Mouse (Mus musculus) midbrain, embryonic 16.5 days (tissue): ENCODE data around the gene Adck2. TPM values are rescaled to one million over a fixed set of nuclear protein-coding genes. Genes with fewer than 3 reads are reported as not detected.
A peak's percentile ranks its signal among the peaks of the same experiment; 100 is the strongest.

ENCODE experiments used
- ATAC-seq: fragments of 200-750 bp; cut with Nextera tagmentation; 2 replicates; pipeline ENCODE4 v1.8.0; 2017; ENCODE audit warnings: moderate TSS enrichment
- H3K27ac ChIP-seq: fragments of 300-500 bp; sonication (generic); 2 replicates; pipeline ENCODE4 v1.5.1; 2014; ENCODE audit warnings: mild to moderate bottlenecking, low read length, mixed read lengths
- H3K27me3 ChIP-seq: fragments of 300-500 bp; sonication (generic); 2 replicates; pipeline ENCODE4 v1.6.1; 2014; ENCODE audit warnings: low read depth, low read length, mixed read lengths; ENCODE audit not compliant: control insufficient read depth, insufficient read depth
- H3K36me3 ChIP-seq: fragments of 300-500 bp; sonication (generic); 2 replicates; pipeline ENCODE4 v1.6.1; 2014; ENCODE audit warnings: mild to moderate bottlenecking, low read length, moderate library complexity, mixed read lengths; ENCODE audit not compliant: control insufficient read depth, insufficient read depth
- H3K4me1 ChIP-seq: fragments of 300-500 bp; sonication (generic); 2 replicates; pipeline ENCODE4 v1.6.1; 2014; ENCODE audit warnings: mild to moderate bottlenecking, low read length, mixed read lengths; ENCODE audit not compliant: control insufficient read depth, insufficient read depth
- H3K4me2 ChIP-seq: fragments of 300-500 bp; sonication (generic); 2 replicates; pipeline ENCODE4 v1.6.1; 2014; ENCODE audit warnings: mild to moderate bottlenecking, low read length, mixed read lengths
- H3K4me3 ChIP-seq: fragments of 300-500 bp; sonication (generic); 2 replicates; pipeline ENCODE4 v1.5.1; 2014; ENCODE audit warnings: low read depth, mild to moderate bottlenecking, low read length, moderate library complexity, mixed read lengths
- H3K9ac ChIP-seq: fragments of 300-500 bp; sonication (generic); 2 replicates; pipeline ENCODE4 v1.6.1; 2014; ENCODE audit warnings: low read depth, low read length, mixed read lengths
- H3K9me3 ChIP-seq: fragments of 300-500 bp; sonication (generic); replicated peaks from 2 replicates; pipeline ENCODE4 v1.6.1; 2014; ENCODE audit warnings: mild to moderate bottlenecking, low read length, mixed read lengths; ENCODE audit not compliant: control insufficient read depth, poor library complexity, severe bottlenecking
- WGBS: fragments of 180-500 bp; shearing (Covaris S2); extraction: QIAGEN DNeasy Blood & Tissue Kit; methylation state at CpG from one replicate; pipeline ENCODE4 v1.1.7; 2014; 5-methylcytosine and 5-hydroxymethylcytosine counted together
- polyA plus RNA-seq: library from polyadenylated mRNA; unstranded; fragments of >200 nt; fragmentation: Nextera tagmentation; extraction: Ambion mirVana; gene quantifications from 2 replicates; pipeline ENCODE4 v1.2.1, GENCODE M21; 2015

Adck2 gene
- polyA plus RNA-seq = 47.2 and 50.3 TPM in 2 replicates

DNA sequence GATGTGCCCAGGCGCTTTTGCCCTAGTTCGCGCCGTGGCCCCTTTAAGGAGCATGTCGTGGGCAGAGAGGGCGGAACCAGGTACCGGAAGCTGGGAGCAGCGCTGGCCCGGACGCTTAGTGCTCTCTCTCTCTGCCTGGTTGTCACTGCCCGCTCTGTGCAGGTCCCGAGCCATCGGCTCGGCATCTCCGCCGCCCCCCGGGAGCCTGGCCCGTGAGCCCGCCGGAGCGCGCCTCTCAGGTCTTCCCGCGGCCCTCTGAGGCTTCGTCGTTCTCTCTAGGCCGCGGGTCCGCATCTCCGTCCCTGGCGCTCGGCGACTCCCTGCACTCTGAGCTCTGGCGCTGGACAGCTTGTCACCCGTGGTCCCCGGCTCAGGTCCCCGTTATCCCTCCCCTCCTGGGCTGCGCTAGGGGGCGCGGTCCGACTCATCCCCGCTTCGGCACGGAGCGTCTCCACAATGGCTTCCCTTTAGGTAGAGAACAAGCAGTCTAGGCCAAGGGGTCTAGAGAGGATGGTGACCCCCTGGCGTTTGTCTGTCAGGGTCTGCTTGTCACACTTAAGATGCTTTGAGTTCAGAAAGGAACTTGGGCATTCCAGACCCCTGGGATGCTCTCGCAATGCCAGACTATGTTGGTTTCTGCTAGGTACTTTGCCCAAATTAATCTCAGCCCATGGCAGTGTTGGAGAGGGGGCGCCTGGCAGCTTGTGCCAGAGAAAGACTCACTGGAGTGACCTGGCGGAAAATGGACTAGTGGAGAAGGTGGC is at the start of gene Adck2:
TSS of gene Adck2 (plus strand) at position 83 of the 764 bp plus-strand sequence.
- Histone ChIP-seq H3K36me3 (peaks cover 6% of the 10 kb centered on the region; the same call in 1 of the 2 replicates), H3K4me2 (peak within 1 kb of the TSS; percentile 88), H3K4me3 (peak within 1 kb of the TSS; percentile 69), H3K9ac (peak within 1 kb of the TSS; percentile 86), H3K4me1 (peaks cover 13% of the 10 kb centered on the region), H3K27ac (peak within 1 kb of the TSS; percentile 95), H3K27me3 (no peaks in the 10 kb centered on the region), H3K9me3 (no peaks in the 10 kb centered on the region)
- WGBS = under 1% methylated on average over 47 of the region's 49 CpGs
- ATAC-seq = peak; percentile 97

DNA sequence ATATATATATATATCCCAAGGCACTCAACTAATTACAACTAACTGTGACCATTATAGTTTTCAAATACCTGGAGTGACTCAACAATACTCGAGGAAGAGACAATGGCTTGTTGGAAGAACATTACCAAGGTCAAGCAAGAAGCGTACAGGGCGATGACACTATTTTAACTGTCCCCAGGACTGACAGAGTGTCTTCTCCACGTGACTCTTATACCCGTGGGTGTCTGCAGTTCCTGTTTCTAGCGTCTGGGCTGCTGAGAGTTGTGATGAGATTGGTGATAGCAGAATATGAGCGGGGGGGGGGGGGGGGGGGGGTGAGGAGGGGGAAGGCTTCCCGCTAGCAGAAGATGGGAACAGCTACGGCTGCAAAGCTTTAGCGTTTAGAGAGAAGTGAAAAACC is 46.9 kb upstream of the Adck2 start:
- Histone ChIP-seq H3K4me2 (no peak overlapping the region), H3K36me3 (peaks cover 1% of the 10 kb centered on the region), H3K27ac (peak overlapping the region; percentile 33; the same call in 1 of the 2 replicates), H3K4me3 (no peak overlapping the region), H3K4me1 (peaks cover 23% of the 10 kb centered on the region; the same call in 1 of the 2 replicates), H3K9me3 (no peaks in the 10 kb centered on the region), H3K27me3 (no peaks in the 10 kb centered on the region), H3K9ac (no peak overlapping the region)
- no peak for ATAC-seq
- WGBS = 78% methylated on average over 9 of the region's 10 CpGs

DNA sequence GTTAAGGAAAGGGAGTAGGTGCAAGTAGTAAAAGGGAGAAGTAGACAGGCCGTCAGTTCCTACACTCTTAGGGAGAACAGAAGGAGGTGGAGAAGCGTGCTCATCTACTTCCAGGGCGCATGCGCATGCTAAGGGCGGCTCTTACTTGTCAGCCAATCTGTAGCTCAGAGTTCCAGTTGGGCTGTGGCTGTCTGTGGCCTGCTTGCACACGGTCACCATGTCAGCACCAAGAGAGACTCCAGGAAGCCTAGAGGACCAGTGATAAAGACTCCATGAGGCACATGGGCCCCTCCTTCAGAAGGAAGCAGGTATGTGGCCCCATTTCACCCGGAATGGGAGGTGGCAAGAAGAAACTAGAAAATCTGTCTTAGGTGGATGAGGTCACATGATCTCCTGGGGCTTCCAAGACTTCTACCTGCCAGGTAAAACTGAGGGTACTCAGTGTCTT is 46.3 kb upstream of the Adck2 start:
- Histone ChIP-seq H3K4me2 (no peak overlapping the region), H3K4me1 (peaks cover 23% of the 10 kb centered on the region; the same call in 1 of the 2 replicates), H3K9me3 (no peaks in the 10 kb centered on the region), H3K27ac (peak overlapping the region; percentile 33; the same call in 1 of the 2 replicates), H3K9ac (no peak overlapping the region), H3K36me3 (no peaks in the 10 kb centered on the region), H3K4me3 (no peak overlapping the region), H3K27me3 (no peaks in the 10 kb centered on the region)
- WGBS = 88% methylated on average over 7 of the region's 7 CpGs
- ATAC-seq = no peak

DNA sequence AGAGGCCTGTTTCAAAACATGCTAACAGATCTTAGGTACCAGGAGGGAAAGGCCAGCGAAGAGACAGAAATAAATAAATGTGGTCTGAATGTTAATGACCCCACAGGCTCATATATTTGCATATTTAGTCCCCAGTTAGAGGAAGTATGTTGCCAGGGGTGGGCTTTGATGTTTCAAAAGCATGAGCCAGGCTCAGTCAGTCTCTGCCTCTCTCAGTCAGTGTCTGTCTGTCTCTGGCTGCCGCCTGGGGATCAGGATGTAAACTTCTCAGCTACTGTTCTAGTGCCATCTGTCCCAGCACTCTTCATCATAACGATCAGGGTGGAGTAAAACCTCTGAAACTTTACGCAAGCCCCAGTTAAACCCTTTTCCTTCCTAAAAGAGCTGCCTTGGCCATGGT is 45.9 kb upstream of the Adck2 start:
- H3K9ac ChIP-seq = no peak overlapping the region
- peak; percentile 75 for ATAC-seq
- no peak overlapping the region for H3K4me2 ChIP-seq
- no peaks in the 10 kb centered on the region for H3K36me3 ChIP-seq
- 31% methylated on average over 4 of the region's 4 CpGs for WGBS
- no peaks in the 10 kb centered on the region for H3K9me3 ChIP-seq
- H3K27ac ChIP-seq = peak overlapping the region; percentile 81; the same call in 1 of the 2 replicates
- H3K4me1 ChIP-seq = peaks cover 23% of the 10 kb centered on the region; the same call in 1 of the 2 replicates
- no peak overlapping the region for H3K4me3 ChIP-seq
- no peaks in the 10 kb centered on the region for H3K27me3 ChIP-seq

DNA sequence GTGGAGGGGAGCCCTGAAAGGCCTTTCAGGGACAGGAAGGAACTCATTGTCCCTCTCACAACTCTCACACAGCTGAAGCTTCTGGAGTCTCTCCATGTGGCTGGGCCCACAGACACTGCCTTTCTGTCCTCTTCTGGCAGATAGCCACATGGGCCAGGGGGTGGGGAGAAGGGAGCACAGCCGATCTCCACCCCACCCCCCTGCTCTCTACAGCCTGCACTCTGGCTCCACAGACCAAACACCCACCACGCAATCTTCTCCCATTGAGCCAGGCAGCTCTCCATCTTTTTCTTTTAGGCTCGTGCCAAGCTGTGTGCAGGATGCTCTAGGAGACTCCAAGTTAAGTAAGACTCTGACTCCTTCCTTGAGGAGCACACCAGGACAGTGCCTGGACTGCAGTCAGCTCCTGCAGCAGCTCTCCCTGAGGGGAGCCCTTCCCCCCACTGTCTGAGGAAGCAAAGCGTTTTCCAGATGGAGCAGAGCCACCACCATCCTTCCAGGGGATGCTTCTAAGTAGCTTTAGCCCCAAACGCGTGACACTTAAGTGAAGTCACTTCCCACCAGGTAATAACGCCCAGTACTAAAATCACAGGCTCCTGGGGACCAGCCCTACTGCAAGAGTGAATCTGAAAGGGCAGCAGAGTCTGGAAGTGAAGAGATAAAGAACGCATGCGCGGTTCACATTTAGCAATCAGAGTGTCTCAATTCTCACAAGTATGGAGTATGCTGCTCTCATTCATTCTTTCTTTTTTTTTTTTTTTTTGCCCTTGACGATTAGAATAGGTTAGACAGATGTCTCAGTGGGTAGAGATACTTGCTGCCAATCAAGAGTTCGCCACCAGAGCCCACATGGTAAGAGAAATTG is 44.8 kb upstream of the Adck2 start:
- 37% methylated on average over 12 of the region's 12 CpGs for WGBS
- no peaks in the 10 kb centered on the region for H3K9me3 ChIP-seq
- H3K9ac ChIP-seq = no peak overlapping the region
- H3K27me3 ChIP-seq = no peaks in the 10 kb centered on the region
- peaks cover 23% of the 10 kb centered on the region; the same call in 1 of the 2 replicates for H3K4me1 ChIP-seq
- H3K4me2 ChIP-seq = peak overlapping the region; percentile 10; the same call in 1 of the 2 replicates
- peak overlapping the region; percentile 81 for H3K27ac ChIP-seq
- peak; percentile 89 for ATAC-seq
- H3K36me3 ChIP-seq = no peaks in the 10 kb centered on the region
- no peak overlapping the region for H3K4me3 ChIP-seq

DNA sequence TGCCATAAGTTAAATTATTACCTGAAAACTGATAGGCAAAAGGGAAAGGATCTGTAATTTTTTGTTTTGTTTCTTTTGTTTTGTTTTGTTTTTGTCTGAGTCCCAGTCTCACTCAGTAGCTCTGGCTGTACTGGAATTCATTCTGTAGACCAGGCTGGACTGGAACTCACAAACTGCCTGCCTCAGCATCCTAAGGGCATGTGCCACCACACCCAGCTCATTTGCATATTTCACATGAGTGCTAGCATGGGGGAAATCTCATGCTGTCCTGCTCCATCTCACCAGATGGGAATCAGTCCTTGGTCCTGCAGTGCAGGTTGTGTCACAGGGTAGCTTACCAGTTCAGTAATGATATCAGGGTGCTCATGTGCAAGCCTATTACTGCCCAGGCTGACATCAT is 38.7 kb upstream of the Adck2 start:
- no peak overlapping the region for H3K4me2 ChIP-seq
- no peak overlapping the region for H3K4me3 ChIP-seq
- ATAC-seq = no peak
- H3K27ac ChIP-seq = no peak overlapping the region
- H3K9me3 ChIP-seq = no peaks in the 10 kb centered on the region
- H3K27me3 ChIP-seq = no peaks in the 10 kb centered on the region
- H3K9ac ChIP-seq = no peak overlapping the region
- H3K4me1 ChIP-seq = peaks cover 7% of the 10 kb centered on the region
- H3K36me3 ChIP-seq = no peaks in the 10 kb centered on the region

DNA sequence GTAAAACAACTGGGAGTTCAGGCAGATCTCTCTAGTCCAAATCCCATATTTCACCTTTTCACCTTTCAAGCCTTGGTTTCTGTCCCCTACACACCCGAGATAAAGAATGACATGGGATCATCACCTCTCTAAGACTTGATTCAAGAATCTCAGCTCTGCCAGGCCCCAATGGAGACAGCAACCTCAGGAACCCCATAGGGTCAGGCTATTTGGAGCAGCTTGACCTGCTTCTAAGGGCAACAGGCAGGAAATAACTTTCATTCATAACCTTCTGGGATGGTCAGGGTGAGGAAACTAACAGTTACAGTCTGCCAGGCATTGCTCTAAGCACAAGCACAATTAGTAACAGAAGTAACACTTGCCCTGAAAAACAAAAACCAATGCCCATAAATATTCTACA is 37.1 kb upstream of the Adck2 start:
- peaks cover 11% of the 10 kb centered on the region for H3K4me1 ChIP-seq
- no peak for ATAC-seq
- WGBS = 61% methylated on average over 1 of the region's 1 CpGs
- no peak overlapping the region for H3K9ac ChIP-seq
- no peak overlapping the region for H3K4me2 ChIP-seq
- no peak overlapping the region for H3K4me3 ChIP-seq
- H3K27me3 ChIP-seq = no peaks in the 10 kb centered on the region
- no peak overlapping the region for H3K27ac ChIP-seq
- no peaks in the 10 kb centered on the region for H3K9me3 ChIP-seq
- no peaks in the 10 kb centered on the region for H3K36me3 ChIP-seq

DNA sequence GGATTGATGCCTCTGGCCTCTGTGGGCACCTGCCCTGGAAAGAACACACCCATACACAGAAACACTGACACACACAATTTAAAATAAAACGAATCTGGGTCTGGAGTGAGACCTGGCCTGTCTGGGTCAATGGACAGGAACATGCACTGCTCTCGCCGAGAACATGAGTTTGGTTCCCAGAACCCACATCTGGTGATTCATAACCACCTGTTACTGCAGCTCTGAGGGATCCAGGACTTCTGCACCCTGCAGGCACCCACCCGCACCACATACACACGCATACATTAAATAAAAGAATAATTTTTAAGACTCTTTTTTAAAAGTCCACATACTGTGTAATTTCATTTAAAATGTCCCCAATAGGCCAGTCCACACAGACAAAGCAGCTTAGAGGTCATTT is 36.4 kb upstream of the Adck2 start:
- Histone ChIP-seq H3K4me3 (no peak overlapping the region), H3K27ac (no peak overlapping the region), H3K4me2 (no peak overlapping the region), H3K27me3 (no peaks in the 10 kb centered on the region), H3K9ac (no peak overlapping the region), H3K36me3 (no peaks in the 10 kb centered on the region), H3K9me3 (no peaks in the 10 kb centered on the region), H3K4me1 (peaks cover 11% of the 10 kb centered on the region)
- WGBS = over 99% methylated on average over 5 of the region's 5 CpGs
- ATAC-seq = no peak
